Mouse (Mus musculus) midbrain, embryonic 12.5 days (tissue): ENCODE results near the gene Fam50b. TPM values are rescaled to one million over a fixed set of nuclear protein-coding genes. Genes with fewer than 3 reads are reported as not detected.

Source experiments
- polyA plus RNA-seq: library from polyadenylated mRNA; unstranded; fragments of >200 nt; fragmentation: Nextera tagmentation; extraction: Ambion mirVana; gene quantifications from 2 replicates; pipeline ENCODE4 v1.2.1, GENCODE M21; 2016

Gene Fam50b
- polyA plus RNA-seq, 1 experiment from 2014 or later = not detected

Other genes with a start within 250 kb of the Fam50b start
- gene Pxdc1, start 81.4 kb upstream of the Fam50b start, polyA plus RNA-seq = 6.1 and 9.9 TPM in 2 replicates
- 90.2 and 105 TPM in 2 replicates for gene Prpf4b, start 140.5 kb downstream of the Fam50b start, polyA plus RNA-seq
- gene Fam217a, start 189.5 kb downstream of the Fam50b start, polyA plus RNA-seq = 0.64 and 0.68 TPM in 2 replicates
- not detected in 2 replicates for gene 4933417A18Rik, start 189.6 kb downstream of the Fam50b start, polyA plus RNA-seq
- 0.46 and 0.66 TPM in 2 replicates for gene Eci3, start 229.0 kb downstream of the Fam50b start, polyA plus RNA-seq